Mouse (Mus musculus): ENCODE measurements at regions not wholly inside any gene's neighbourhood (a gene's known extent, or its start where the extent isn't known, plus 50 kb on each side); places are given as distances from the start of the nearest gene placed in this dataset.

- no peaks in the 10 kb centered on the region for H3K27me3 ChIP-seq
- no peaks in the 10 kb centered on the region for H3K4me1 ChIP-seq (replicated peaks)
- no peak for ATAC-seq (ENCODE audit: low read depth)
- H3K9ac ChIP-seq: no peak overlapping the region
- H3K27ac ChIP-seq (replicated peaks): no peak overlapping the region
- no peak overlapping the region for H3K4me3 ChIP-seq
- H3K36me3 ChIP-seq: no peaks in the 10 kb centered on the region
- H3K9me3 ChIP-seq: no peaks in the 10 kb centered on the region
- H3K4me2 ChIP-seq: no peak overlapping the region
Observed at GRCm38 (mm10) chr7:74669110-74669509, 114.5 kb upstream of the Slco3a1 start.

- no peaks in the 10 kb centered on the region for H3K36me3 ChIP-seq
- no peak overlapping the region for H3K27ac ChIP-seq (replicated peaks)
- ATAC-seq (ENCODE audit: low read depth): 0 out of 2 replicates have a peak, but pooled peaks have one; percentile 3
- no peaks in the 10 kb centered on the region for H3K27me3 ChIP-seq
- no peak overlapping the region for H3K4me2 ChIP-seq
- no peaks in the 10 kb centered on the region for H3K9me3 ChIP-seq
- H3K4me1 ChIP-seq (replicated peaks): no peaks in the 10 kb centered on the region
- no peak overlapping the region for H3K9ac ChIP-seq
- no peak overlapping the region for H3K4me3 ChIP-seq
- WGBS: 56% methylated on average over 3 of the region's 3 CpGs
Observed at GRCm38 (mm10) chr7:74667106-74667505, 112.5 kb upstream of the Slco3a1 start.

GRCm38 (mm10) chr7:74663820-74664219, 109.2 kb upstream of the Slco3a1 start:
- H3K4me3 ChIP-seq: no peak overlapping the region
- no peak overlapping the region for H3K4me2 ChIP-seq
- WGBS: 93% methylated on average over 1 of the region's 1 CpGs
- H3K9ac ChIP-seq: no peak overlapping the region
- no peaks in the 10 kb centered on the region for H3K36me3 ChIP-seq
- no peaks in the 10 kb centered on the region for H3K27me3 ChIP-seq
- no peak overlapping the region for H3K27ac ChIP-seq (replicated peaks)
- ATAC-seq (ENCODE audit: low read depth): no peak
- H3K9me3 ChIP-seq: no peaks in the 10 kb centered on the region
- no peaks in the 10 kb centered on the region for H3K4me1 ChIP-seq (replicated peaks)

GRCm38 (mm10) chr7:74647310-74647709, 92.7 kb upstream of the Slco3a1 start:
- Histone ChIP-seq H3K4me1 (replicated peaks) (no peaks in the 10 kb centered on the region), H3K4me3 (no peak overlapping the region), H3K27me3 (no peaks in the 10 kb centered on the region), H3K27ac (replicated peaks) (no peak overlapping the region), H3K36me3 (no peaks in the 10 kb centered on the region), H3K9ac (no peak overlapping the region), H3K4me2 (no peak overlapping the region), H3K9me3 (no peaks in the 10 kb centered on the region)
- no peak for ATAC-seq (ENCODE audit: low read depth)
- WGBS: 79% methylated on average over 2 of the region's 2 CpGs

GRCm38 (mm10) chr7:74640171-74640570, 85.6 kb upstream of the Slco3a1 start:
- no peaks in the 10 kb centered on the region for H3K4me1 ChIP-seq (replicated peaks)
- no peaks in the 10 kb centered on the region for H3K27me3 ChIP-seq
- no peak overlapping the region for H3K4me2 ChIP-seq
- H3K36me3 ChIP-seq: no peaks in the 10 kb centered on the region
- WGBS: 90% methylated on average over 4 of the region's 4 CpGs
- no peak overlapping the region for H3K27ac ChIP-seq (replicated peaks)
- H3K9me3 ChIP-seq: no peaks in the 10 kb centered on the region
- ATAC-seq (ENCODE audit: low read depth): no peak
- H3K4me3 ChIP-seq: no peak overlapping the region
- H3K9ac ChIP-seq: no peak overlapping the region

GRCm38 (mm10) chr7:74632217-74632616, 77.6 kb upstream of the Slco3a1 start:
- H3K27me3 ChIP-seq: no peaks in the 10 kb centered on the region
- no peak overlapping the region for H3K9ac ChIP-seq
- 91% methylated on average over 8 of the region's 8 CpGs for WGBS

GRCm38 (mm10) chr7:74628799-74629468, 74.4 kb upstream of the Slco3a1 start:
- Histone ChIP-seq H3K36me3 (no peaks in the 10 kb centered on the region), H3K4me3 (no peak overlapping the region), H3K27me3 (no peaks in the 10 kb centered on the region), H3K4me2 (no peak overlapping the region), H3K4me1 (replicated peaks) (no peaks in the 10 kb centered on the region), H3K27ac (replicated peaks) (no peak overlapping the region), H3K9ac (no peak overlapping the region), H3K9me3 (no peaks in the 10 kb centered on the region)
- 82% methylated on average over 6 of the region's 6 CpGs for WGBS
- no peak for ATAC-seq (ENCODE audit: low read depth)

More at GRCm38 (mm10) chr7:74632217-74632616, 77.6 kb upstream of the Slco3a1 start:
- Histone ChIP-seq H3K4me2 (no peak overlapping the region), H3K4me1 (replicated peaks) (no peaks in the 10 kb centered on the region), H3K36me3 (no peaks in the 10 kb centered on the region), H3K27ac (replicated peaks) (no peak overlapping the region), H3K9me3 (no peaks in the 10 kb centered on the region), H3K4me3 (no peak overlapping the region)
- ATAC-seq (ENCODE audit: low read depth): no peak
